Mouse (Mus musculus): ENCODE measurements around the gene Urah. TPM values are rescaled to one million over a fixed set of nuclear protein-coding genes. Genes with fewer than 3 reads are reported as not detected.

The Urah gene
- polyA plus RNA-seq, 3 experiments from 2014 or later, result not detected

DNA sequence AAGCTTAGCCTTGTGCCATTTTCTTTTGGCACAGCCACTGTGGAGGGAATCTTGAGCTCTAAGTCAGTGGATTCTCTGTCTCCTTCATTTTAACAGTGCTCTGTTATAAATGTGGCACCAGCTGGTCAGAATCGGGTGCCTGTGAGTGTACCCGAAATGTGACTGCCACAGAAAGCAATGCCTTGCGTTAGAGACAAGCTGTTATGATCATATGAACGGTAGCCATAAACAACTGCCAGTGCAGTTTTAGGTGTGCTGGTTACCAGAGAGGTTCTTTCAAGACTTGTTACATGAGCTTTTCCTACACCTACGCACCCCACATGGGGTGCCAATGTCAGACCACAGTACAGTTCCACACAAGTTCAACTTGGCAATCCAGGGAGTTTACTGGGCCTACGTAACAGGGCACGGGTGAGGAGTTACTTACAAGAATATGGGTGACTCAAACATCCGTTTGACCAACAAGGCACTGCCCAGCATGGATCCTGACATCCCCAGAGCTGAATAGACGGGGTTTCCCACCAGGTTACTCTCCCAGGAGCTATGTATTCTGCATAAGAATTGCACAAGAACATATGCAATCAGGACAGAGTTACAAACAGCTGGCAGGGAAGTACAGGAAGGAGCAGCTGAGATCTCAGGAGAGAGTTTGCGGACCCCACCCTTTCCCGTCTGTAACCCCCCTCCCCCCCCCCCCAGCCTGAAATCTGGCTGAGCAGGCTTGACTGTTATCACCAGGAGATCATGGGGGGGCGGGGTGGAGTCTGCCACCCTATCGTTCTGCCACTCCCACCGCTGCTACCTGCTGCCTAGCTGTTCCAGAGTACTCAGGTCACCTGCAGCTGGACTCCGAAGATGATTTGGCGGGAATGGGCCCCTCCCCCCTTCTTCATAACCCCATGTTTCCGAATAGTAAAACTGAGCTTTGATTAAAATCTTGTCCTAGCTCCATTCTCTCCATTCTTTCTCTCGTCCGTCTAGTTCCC is 6.2 kb downstream of the Urah start:
- no peak for ATAC-seq

DNA sequence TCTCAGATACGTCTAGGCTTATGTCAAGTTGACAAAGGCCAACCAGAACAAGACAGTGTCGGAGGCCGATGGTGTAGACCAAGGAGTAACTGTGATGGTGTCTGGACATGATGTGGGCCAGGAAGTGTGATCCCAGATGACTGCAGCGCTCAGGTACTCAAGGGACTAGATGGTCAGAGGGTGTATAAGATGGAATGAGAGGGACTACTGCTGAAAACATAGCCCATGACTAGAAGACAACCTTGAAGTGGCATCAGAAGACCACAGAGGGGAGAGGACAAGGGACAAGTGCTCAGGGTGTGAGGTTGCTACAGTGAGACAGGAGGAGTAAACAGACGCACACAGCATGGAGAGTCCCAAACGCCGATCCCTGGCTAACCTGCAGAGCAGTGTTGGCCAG is 9.0 kb downstream of the Urah start:
- ATAC-seq, result no peak

DNA sequence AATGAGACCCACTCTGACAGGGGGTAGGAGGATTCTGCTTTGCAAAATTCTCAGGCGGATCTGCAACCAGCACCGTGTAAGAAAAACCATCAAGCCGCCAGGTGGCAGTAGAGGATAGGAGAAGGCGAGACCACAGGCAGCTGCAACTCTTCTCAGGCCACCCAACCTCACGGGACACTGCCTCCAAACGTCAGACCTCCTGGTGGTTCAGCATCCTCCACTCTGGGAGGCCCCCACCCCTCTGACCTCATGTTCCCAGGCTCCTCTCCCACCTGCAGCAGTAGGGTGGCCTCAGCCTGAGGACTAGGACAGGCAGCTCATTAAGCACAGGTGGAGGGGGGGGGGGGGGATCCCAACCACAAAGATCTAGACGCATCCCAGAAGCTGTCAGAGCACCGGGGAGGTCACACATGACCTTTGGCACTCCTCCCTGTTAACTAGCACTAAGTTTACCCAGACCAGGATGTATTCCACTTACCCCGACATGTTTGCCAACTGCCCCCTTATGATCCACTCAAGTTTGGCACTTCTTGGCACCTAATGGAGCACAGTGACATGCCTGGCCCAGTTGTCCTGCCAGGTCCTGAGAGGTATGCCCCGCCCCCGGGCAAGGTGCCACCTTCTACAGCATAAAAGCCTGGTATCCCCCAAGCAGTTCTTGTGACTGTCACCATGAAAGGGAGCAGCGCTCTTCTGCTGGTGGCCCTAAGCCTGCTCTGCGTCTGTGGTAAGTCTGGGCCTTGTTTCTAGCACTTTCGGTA is 10.3 kb downstream of the Urah start, which contains the start of gene Scgb1c1:
TSS of gene Scgb1c1 (plus strand) at position 643 of the 761 bp plus-strand sequence.
- ATAC-seq, result peak; percentile 87

DNA sequence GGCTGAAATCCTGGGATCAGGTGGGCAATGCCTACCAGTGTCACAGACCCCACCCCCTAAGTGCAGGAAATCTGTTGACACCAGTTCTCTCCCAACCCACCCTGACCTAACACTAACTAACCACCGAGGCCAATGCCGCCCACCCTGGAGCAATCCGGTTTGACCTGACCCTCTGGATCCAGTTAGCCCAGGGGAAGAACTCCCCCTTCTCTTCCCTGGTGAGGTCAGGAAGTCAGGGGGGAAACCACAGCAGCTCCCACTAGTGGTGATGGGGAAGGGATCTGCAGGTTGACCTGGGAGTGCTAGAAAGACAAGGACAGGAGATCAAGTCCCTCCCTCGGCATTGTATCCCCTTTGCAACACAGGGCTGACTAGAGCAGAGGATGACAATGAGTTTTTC is 10.9 kb downstream of the Urah start:
- no peak for ATAC-seq

DNA sequence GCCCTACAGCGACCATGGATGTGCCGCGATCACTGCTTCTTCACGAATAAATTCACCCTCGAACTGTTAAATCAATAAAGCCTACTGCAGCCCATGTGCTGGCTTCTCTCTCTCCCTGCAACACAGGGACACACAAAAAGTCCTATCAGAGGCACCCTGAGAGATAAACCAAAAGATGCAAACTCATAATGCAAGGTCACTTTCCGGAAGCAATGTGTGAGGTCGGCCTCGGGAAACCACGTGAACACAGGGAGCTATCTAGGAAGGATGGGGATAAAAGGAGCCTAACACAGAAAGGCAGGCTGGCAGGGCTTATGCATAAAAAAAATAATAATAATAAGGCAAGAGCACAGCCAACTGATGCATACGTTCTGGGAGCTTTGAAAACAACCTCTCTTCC is 11.9 kb downstream of the Urah start:
- no peak for ATAC-seq

- ATAC-seq, result no peak
Observed at GRCm38 (mm10) chr7:140847755-140848580, 13.2 kb downstream of the Urah start, which contains the start of gene Odf3. Gene Odf3, plus strand, starts transcription at chr7:140847805.

GRCm38 (mm10) chr7:140848591-140848990 is 13.8 kb downstream of the Urah start:
- no peak for ATAC-seq

DNA sequence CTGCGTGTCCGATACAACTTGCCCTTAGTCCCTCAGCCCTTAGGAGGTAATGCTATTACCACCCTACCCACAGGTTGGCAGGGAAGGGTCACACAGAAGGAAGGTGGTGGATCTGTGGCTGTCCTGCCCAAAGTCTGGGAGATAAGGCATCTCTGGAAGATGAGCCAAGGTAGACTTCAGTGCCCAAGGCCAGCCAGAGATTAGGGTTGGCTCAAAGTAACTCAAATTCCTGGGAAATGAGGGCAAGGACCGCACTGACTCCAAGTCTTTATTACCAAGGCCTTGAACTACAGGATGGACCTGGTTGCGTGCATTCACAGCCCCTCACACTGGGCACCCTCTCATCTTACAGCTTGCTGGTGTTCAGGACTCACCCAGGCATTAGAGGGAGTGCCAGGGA is 17.1 kb downstream of the Urah start:
- ATAC-seq, result no peak

- no peak for ATAC-seq
Observed at GRCm38 (mm10) chr7:140853386-140853785, 18.6 kb downstream of the Urah start.

GRCm38 (mm10) chr7:140854483-140854882 is 19.7 kb downstream of the Urah start:
- no peak for ATAC-seq

DNA sequence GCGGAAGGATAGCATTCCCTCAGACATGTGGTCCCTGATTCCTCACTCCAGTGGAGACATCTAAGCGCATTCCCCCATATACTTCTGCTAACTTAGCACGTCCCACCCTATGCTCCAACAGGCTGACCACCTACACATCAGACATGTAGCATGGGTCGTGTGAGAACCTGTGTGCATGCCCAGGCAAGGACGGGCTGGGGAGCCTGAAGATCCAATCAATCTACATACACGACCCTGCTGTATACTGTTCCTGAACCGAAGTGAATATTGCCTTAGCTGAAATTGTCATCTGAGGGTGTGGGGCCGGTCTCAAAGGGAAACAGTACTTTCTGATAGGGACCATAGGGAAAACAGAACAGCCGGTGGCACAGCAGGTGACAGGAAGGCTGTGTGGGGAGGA is 20.4 kb downstream of the Urah start:
- no peak for ATAC-seq

GRCm38 (mm10) chr7:140855860-140856784 is 21.3 kb downstream of the Urah start, which contains the start of gene Gm45785:
Gene Gm45785, minus strand, starts transcription at chr7:140856331.
- peak; percentile 71 for ATAC-seq

- peak; percentile 65 for ATAC-seq
Observed at GRCm38 (mm10) chr7:140856785-140857549, 22.1 kb downstream of the Urah start, which contains the start of gene Ric8a. Gene Ric8a, plus strand, starts transcription at chr7:140856957.

GRCm38 (mm10) chr7:140857550-140858505 is 23.0 kb downstream of the Urah start, which contains the start of gene Bet1l:
Gene Bet1l, minus strand, starts transcription at chr7:140857577.
- peak; percentile 26 for ATAC-seq

GRCm38 (mm10) chr7:140858746-140859145 is 23.9 kb downstream of the Urah start:
- ATAC-seq, result no peak

- ATAC-seq, result no peak
Observed at GRCm38 (mm10) chr7:140859997-140860396, 25.2 kb downstream of the Urah start.

GRCm38 (mm10) chr7:140860728-140861127 is 25.9 kb downstream of the Urah start:
- ATAC-seq, result no peak

- no peak for ATAC-seq
Observed at GRCm38 (mm10) chr7:140864761-140865160, 29.9 kb downstream of the Urah start.

DNA sequence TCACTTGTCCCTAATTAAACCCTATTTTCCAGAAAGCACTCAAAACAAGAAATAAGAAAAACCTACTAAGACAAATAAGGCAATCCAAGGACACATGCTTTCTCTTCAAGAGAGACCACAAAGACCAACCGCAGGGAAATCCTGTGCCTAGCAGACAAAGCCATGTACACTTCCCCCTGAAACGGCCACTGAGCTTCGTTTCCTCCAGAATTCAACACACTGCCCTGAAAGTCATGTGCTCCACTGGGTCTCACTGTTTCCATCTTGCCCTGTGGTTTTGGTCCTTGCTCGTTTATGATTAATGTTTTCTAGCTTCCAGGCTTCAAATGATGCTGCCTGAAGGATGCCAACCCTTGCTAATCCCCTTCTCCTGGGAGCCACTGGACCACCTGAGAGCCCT is 39.4 kb downstream of the Urah start:
- ATAC-seq, result no peak
